In genomic region chr7:45232716-45233465, GRCm38 (mm10) we compare ENCODE assay signal across 14 mouse cellular contexts. TPM values are rescaled to one million over a fixed set of nuclear protein-coding genes. Genes with fewer than 3 reads are reported as not detected.
DNase-seq lines count a peak whose midpoint lies in the region; ATAC-seq and TF ChIP-seq lines count a peak whose summit lies in the region.
"Had no signal": no experiment of that assay in that cellular context is flagged by ENCODE, and none has a peak within 500 bp of the region (broad histone marks: within the 10 kb centered on the region; RNA-seq: fewer than 3 reads in every experiment).

No protein-coding gene starts in this region.

- intact Hi-C loops in heart, postnatal 14 days (cut with DNase I): no loop called here
- intact Hi-C loops in gastrocnemius, adult 2 months (cut with DNase I): no loop called here

- DNase-seq in heart, embryonic 10.5 days (ENCODE audit: low spot score): peak; percentile 64
- DNase-seq in heart, postnatal 14 days: no peak
- peak; percentile 10 for DNase-seq in liver, postnatal 0 days
- DNase-seq in liver, embryonic 11.5 days (ENCODE audit: low spot score): no peak
- DNase-seq in embryonic facial prominence, embryonic 10.5 days (ENCODE audit: low spot score): peak; percentile 11
- DNase-seq in limb, embryonic 11.5 days (ENCODE audit: low spot score): peak; percentile 22
- DNase-seq in gastrocnemius, adult 2 months: no peak
- no peak for DNase-seq in urinary bladder, postnatal 10 days (ENCODE audit: low spot score)

- H3K4me2 ChIP-seq in liver, postnatal 0 days (ENCODE audit: low read depth, low read length): no peak overlapping the region
- no peak overlapping the region for H3K4me2 ChIP-seq in liver, embryonic 11.5 days
- H3K4me2 ChIP-seq in limb, embryonic 11.5 days (ENCODE audit: low read depth, severe bottlenecking): no peak overlapping the region
- H3K4me2 ChIP-seq: neural tube, embryonic 15.5 days had no signal

- H3K9ac ChIP-seq in liver, postnatal 0 days (replicated peaks): no peak overlapping the region
- H3K9ac ChIP-seq in liver, embryonic 11.5 days (ENCODE audit: low read depth, low read length): no peak overlapping the region
- H3K9ac ChIP-seq in limb, embryonic 11.5 days (ENCODE audit: low read length): no peak overlapping the region
- H3K9ac ChIP-seq: hindbrain, embryonic 15.5 days; midbrain, embryonic 12.5 days; neural tube, embryonic 15.5 days had no signal

- ATAC-seq in liver, postnatal 0 days: no peak
- ATAC-seq in liver, embryonic 11.5 days (replicated peaks; ENCODE audit: low FRiP score): no peak
- ATAC-seq in limb, embryonic 11.5 days (ENCODE audit: insufficient number of reproducible peaks, low FRiP score, low TSS enrichment, low read depth): no peak

- H3K4me1 ChIP-seq in heart, embryonic 10.5 days: peaks cover 46% of the 10 kb centered on the region
- peaks cover 19% of the 10 kb centered on the region for H3K4me1 ChIP-seq in liver, postnatal 0 days (ENCODE audit: insufficient read depth)
- H3K4me1 ChIP-seq in liver, embryonic 11.5 days (replicated peaks; ENCODE audit: control insufficient read depth, insufficient read depth, low read length): peaks cover 19% of the 10 kb centered on the region
- peaks cover 51% of the 10 kb centered on the region for H3K4me1 ChIP-seq in embryonic facial prominence, embryonic 10.5 days
- H3K4me1 ChIP-seq in limb, embryonic 11.5 days (ENCODE audit: control insufficient read depth, insufficient read depth, low read length): peaks cover 26% of the 10 kb centered on the region

- H3K27me3 ChIP-seq in heart, embryonic 10.5 days (ENCODE audit: insufficient read depth, poor library complexity, severe bottlenecking): peaks cover 20% of the 10 kb centered on the region
- no peaks in the 10 kb centered on the region for H3K27me3 ChIP-seq in liver, postnatal 0 days (ENCODE audit: insufficient read depth, low read length)
- 0 out of 2 replicates have a peak, but pooled peaks cover 4% of the 10 kb centered on the region for H3K27me3 ChIP-seq in liver, embryonic 11.5 days (replicated peaks; ENCODE audit: control insufficient read depth, insufficient read depth, low read length)
- peaks cover 33% of the 10 kb centered on the region for H3K27me3 ChIP-seq in embryonic facial prominence, embryonic 10.5 days (replicated peaks; ENCODE audit: low read depth, poor library complexity, severe bottlenecking)
- no peaks in the 10 kb centered on the region for H3K27me3 ChIP-seq in limb, embryonic 11.5 days (ENCODE audit: control insufficient read depth, insufficient read depth, low read length)

- H3K9me3 ChIP-seq in heart, embryonic 10.5 days: no peaks in the 10 kb centered on the region
- no peaks in the 10 kb centered on the region for H3K9me3 ChIP-seq in liver, postnatal 0 days (ENCODE audit: low read length)
- H3K9me3 ChIP-seq in liver, embryonic 11.5 days (ENCODE audit: control insufficient read depth, low read length): no peaks in the 10 kb centered on the region
- no peaks in the 10 kb centered on the region for H3K9me3 ChIP-seq in embryonic facial prominence, embryonic 10.5 days
- H3K9me3 ChIP-seq in limb, embryonic 11.5 days (ENCODE audit: control insufficient read depth, low read length): no peaks in the 10 kb centered on the region
- H3K9me3 ChIP-seq: hindbrain, embryonic 15.5 days; midbrain, embryonic 12.5 days; neural tube, embryonic 15.5 days had no signal

- H3K36me3 ChIP-seq in heart, embryonic 10.5 days: peaks cover 49% of the 10 kb centered on the region
- H3K36me3 ChIP-seq in liver, postnatal 0 days (replicated peaks; ENCODE audit: insufficient read depth, low read length): peaks cover 11% of the 10 kb centered on the region
- peaks cover 27% of the 10 kb centered on the region for H3K36me3 ChIP-seq in liver, embryonic 11.5 days (ENCODE audit: control insufficient read depth, insufficient read depth, low read length)
- peaks cover 64% of the 10 kb centered on the region for H3K36me3 ChIP-seq in embryonic facial prominence, embryonic 10.5 days (replicated peaks)
- H3K36me3 ChIP-seq in limb, embryonic 11.5 days (ENCODE audit: control insufficient read depth, insufficient read depth, low read length): peaks cover 37% of the 10 kb centered on the region
- H3K36me3 ChIP-seq: hindbrain, embryonic 15.5 days; neural tube, embryonic 15.5 days had no signal

- WGBS in heart, embryonic 10.5 days: 50% methylated on average over 13 of the region's 13 CpGs
- WGBS in liver, postnatal 0 days (ENCODE audit: insufficient replicate concordance): 65% methylated on average over 13 of the region's 13 CpGs
- WGBS in liver, embryonic 11.5 days: 62% methylated on average over 13 of the region's 13 CpGs
- WGBS in embryonic facial prominence, embryonic 10.5 days: 72% methylated on average over 13 of the region's 13 CpGs
- 64% methylated on average over 13 of the region's 13 CpGs for WGBS in limb, embryonic 11.5 days

- 0 out of 2 replicates have a peak overlapping the region, but pooled peaks have one; percentile 1 for H3K4me3 ChIP-seq in heart, embryonic 10.5 days
- no peak overlapping the region for H3K4me3 ChIP-seq in liver, postnatal 0 days (ENCODE audit: low read depth, low read length)
- no peak overlapping the region for H3K4me3 ChIP-seq in liver, embryonic 11.5 days (ENCODE audit: low read depth, low read length)
- no peak overlapping the region for H3K4me3 ChIP-seq in embryonic facial prominence, embryonic 10.5 days
- H3K4me3 ChIP-seq in limb, embryonic 11.5 days (ENCODE audit: low read depth, low read length): no peak overlapping the region
- no peak overlapping the region for H3K4me3 ChIP-seq in gastrocnemius, adult 2 months
- H3K4me3 ChIP-seq: erythroblast, embryonic 14.5 days; hindbrain, embryonic 15.5 days; midbrain, embryonic 12.5 days; neural tube, embryonic 15.5 days had no signal

- H3K27ac ChIP-seq in heart, embryonic 10.5 days: no peak overlapping the region
- no peak overlapping the region for H3K27ac ChIP-seq in liver, postnatal 0 days (ENCODE audit: low read depth)
- no peak overlapping the region for H3K27ac ChIP-seq in liver, embryonic 11.5 days (ENCODE audit: low read depth, low read length)
- no peak overlapping the region for H3K27ac ChIP-seq in embryonic facial prominence, embryonic 10.5 days (replicated peaks)
- no peak overlapping the region for H3K27ac ChIP-seq in limb, embryonic 11.5 days (replicated peaks; ENCODE audit: low read depth, low read length)
- no peak overlapping the region for H3K27ac ChIP-seq in gastrocnemius, adult 2 months
- H3K27ac ChIP-seq: hindbrain, embryonic 15.5 days; neural tube, embryonic 15.5 days had no signal

- TF ChIP-seq CTCF in liver, postnatal 0 days (IDR thresholded peaks at IDR 0.05; ENCODE audit: low read depth): no peak
- no peak for TF ChIP-seq CTCF in gastrocnemius, adult 2 months (IDR thresholded peaks at IDR 0.05)

- no peak for TF ChIP-seq EP300 in liver, postnatal 0 days (IDR thresholded peaks at IDR 0.05; ENCODE audit: low read depth)

RNA-seq across cellular contexts. Expression of gene Cd37, which starts 6.0 kb away (rescaled TPM):
- 1.5 and 2.3 TPM in 2 replicates for polyA plus RNA-seq in heart, embryonic 10.5 days (2016; fragmentation: Nextera tagmentation; extraction: Ambion mirVana)
- total RNA-seq in heart, postnatal 14 days (2021): 1 to 10 TPM; 3.8 to 5.5 TPM
- 29.8 and 31.8 TPM in 2 replicates for polyA plus RNA-seq in liver, postnatal 0 days (2015; fragmentation: Nextera tagmentation; extraction: Ambion mirVana)
- polyA plus RNA-seq in liver, embryonic 11.5 days (2014; fragmentation: Nextera tagmentation; extraction: Ambion mirVana): 14.4 and 19.5 TPM in 2 replicates
- 0.50 and 0.88 TPM in 2 replicates for polyA plus RNA-seq in embryonic facial prominence, embryonic 10.5 days (2016; fragmentation: Nextera tagmentation; extraction: Ambion mirVana)
- 0.82 and 1.6 TPM in 2 replicates for polyA plus RNA-seq in limb, embryonic 11.5 days (2014; fragmentation: Nextera tagmentation; extraction: Ambion mirVana)
- total RNA-seq in gastrocnemius, adult 2 months (2021): 1 to 10 TPM in 1 of 2 experiments, under 1 TPM in 1; 0.69 to 1.3 TPM

RNA-seq across cellular contexts. Expression of gene Slc6a16, which starts 8.0 kb away (rescaled TPM):
- polyA plus RNA-seq in heart, embryonic 10.5 days (2016; fragmentation: Nextera tagmentation; extraction: Ambion mirVana): 0.50 and 0.83 TPM in 2 replicates
- not detected for total RNA-seq in heart, postnatal 14 days (2021)
- polyA plus RNA-seq in liver, postnatal 0 days (2015; fragmentation: Nextera tagmentation; extraction: Ambion mirVana): 0.46 and 0.49 TPM in 2 replicates
- polyA plus RNA-seq in liver, embryonic 11.5 days (2014; fragmentation: Nextera tagmentation; extraction: Ambion mirVana): 0.19 TPM in 1 of 2 replicates, not detected in the other
- polyA plus RNA-seq in embryonic facial prominence, embryonic 10.5 days (2016; fragmentation: Nextera tagmentation; extraction: Ambion mirVana): 0.28 and 0.32 TPM in 2 replicates
- polyA plus RNA-seq in limb, embryonic 11.5 days (2014; fragmentation: Nextera tagmentation; extraction: Ambion mirVana): 0.20 and 0.36 TPM in 2 replicates
- not detected for total RNA-seq in gastrocnemius, adult 2 months (2021)
- polyA plus RNA-seq: C2C12; erythroblast, embryonic 14.5 days; lung, embryonic 16.5 days had no signal

RNA-seq across cellular contexts. Expression of gene Tead2, which starts 17.3 kb away (rescaled TPM):
- polyA plus RNA-seq in heart, embryonic 10.5 days (2016; fragmentation: Nextera tagmentation; extraction: Ambion mirVana): 161 and 210 TPM in 2 replicates
- total RNA-seq in heart, postnatal 14 days (2021): 10 to 100 TPM; 10.1 to 14.4 TPM
- 15.5 and 20.2 TPM in 2 replicates for polyA plus RNA-seq in liver, postnatal 0 days (2015; fragmentation: Nextera tagmentation; extraction: Ambion mirVana)
- 69.3 and 75.9 TPM in 2 replicates for polyA plus RNA-seq in liver, embryonic 11.5 days (2014; fragmentation: Nextera tagmentation; extraction: Ambion mirVana)
- polyA plus RNA-seq in embryonic facial prominence, embryonic 10.5 days (2016; fragmentation: Nextera tagmentation; extraction: Ambion mirVana): 394 and 421 TPM in 2 replicates
- 378 and 385 TPM in 2 replicates for polyA plus RNA-seq in limb, embryonic 11.5 days (2014; fragmentation: Nextera tagmentation; extraction: Ambion mirVana)
- total RNA-seq in gastrocnemius, adult 2 months (2021): 1 to 10 TPM; 2.6 to 4.1 TPM

RNA-seq across cellular contexts. Expression of gene Dkkl1, which starts 20.9 kb away (rescaled TPM):
- 1.2 and 1.9 TPM in 2 replicates for polyA plus RNA-seq in heart, embryonic 10.5 days (2016; fragmentation: Nextera tagmentation; extraction: Ambion mirVana)
- total RNA-seq in heart, postnatal 14 days (2021): not detected
- polyA plus RNA-seq in liver, postnatal 0 days (2015; fragmentation: Nextera tagmentation; extraction: Ambion mirVana): 0.95 and 1.5 TPM in 2 replicates
- 2.8 TPM in 2 replicates for polyA plus RNA-seq in liver, embryonic 11.5 days (2014; fragmentation: Nextera tagmentation; extraction: Ambion mirVana)
- 1.2 and 2.0 TPM in 2 replicates for polyA plus RNA-seq in embryonic facial prominence, embryonic 10.5 days (2016; fragmentation: Nextera tagmentation; extraction: Ambion mirVana)
- polyA plus RNA-seq in limb, embryonic 11.5 days (2014; fragmentation: Nextera tagmentation; extraction: Ambion mirVana): 0.51 and 0.60 TPM in 2 replicates
- not detected for total RNA-seq in gastrocnemius, adult 2 months (2021)

RNA-seq across cellular contexts. Expression of gene Ccdc155, which starts 28.2 kb away (rescaled TPM):
- polyA plus RNA-seq in heart, embryonic 10.5 days (2016; fragmentation: Nextera tagmentation; extraction: Ambion mirVana): 0.69 and 0.88 TPM in 2 replicates
- not detected for total RNA-seq in heart, postnatal 14 days (2021)
- polyA plus RNA-seq in liver, postnatal 0 days (2015; fragmentation: Nextera tagmentation; extraction: Ambion mirVana): 0.06 TPM in 1 of 2 replicates, not detected in the other
- 0.17 and 0.53 TPM in 2 replicates for polyA plus RNA-seq in liver, embryonic 11.5 days (2014; fragmentation: Nextera tagmentation; extraction: Ambion mirVana)
- 0.62 and 0.67 TPM in 2 replicates for polyA plus RNA-seq in embryonic facial prominence, embryonic 10.5 days (2016; fragmentation: Nextera tagmentation; extraction: Ambion mirVana)
- 0.41 and 0.51 TPM in 2 replicates for polyA plus RNA-seq in limb, embryonic 11.5 days (2014; fragmentation: Nextera tagmentation; extraction: Ambion mirVana)
- total RNA-seq in gastrocnemius, adult 2 months (2021): not detected
- polyA plus RNA-seq: C2C12 had no signal

Comparison
In these comparisons a context has a peak if more than half of its experiments do, and no peak if none do; other contexts are left out.
1. DNase-seq: peak in heart, embryonic 10.5 days (single experiment), liver, postnatal 0 days (single experiment), embryonic facial prominence, embryonic 10.5 days (single experiment) and limb, embryonic 11.5 days (single experiment); none in heart, postnatal 14 days (0 of 2), liver, embryonic 11.5 days (single experiment), gastrocnemius, adult 2 months (single experiment) and urinary bladder, postnatal 10 days (single experiment).